Mouse (Mus musculus): ENCODE results near the gene Tmem260.

The Tmem260 gene

DNA sequence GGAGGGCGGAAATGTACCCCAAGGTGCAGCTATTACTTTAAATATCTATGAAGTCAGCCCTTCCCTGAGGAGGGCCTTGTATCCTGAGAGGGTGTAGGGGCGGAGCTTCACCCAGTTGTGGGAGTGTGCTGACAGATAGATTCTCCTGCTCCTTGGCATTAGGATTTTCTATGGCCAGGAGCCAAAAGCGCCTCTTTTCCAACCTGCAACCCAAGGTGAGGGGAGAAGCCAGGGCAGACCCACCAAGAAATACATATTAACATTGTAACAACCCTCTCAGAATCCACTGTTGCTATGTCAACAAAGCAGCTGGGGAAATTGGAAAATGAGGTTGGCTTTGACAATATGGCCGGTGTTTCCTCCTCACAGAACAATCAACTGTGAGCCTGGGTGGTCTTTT is 107.3 kb downstream of the Tmem260 start:
- peak; percentile 50 for DNase-seq (ENCODE audit: low read depth, low spot score)

DNA sequence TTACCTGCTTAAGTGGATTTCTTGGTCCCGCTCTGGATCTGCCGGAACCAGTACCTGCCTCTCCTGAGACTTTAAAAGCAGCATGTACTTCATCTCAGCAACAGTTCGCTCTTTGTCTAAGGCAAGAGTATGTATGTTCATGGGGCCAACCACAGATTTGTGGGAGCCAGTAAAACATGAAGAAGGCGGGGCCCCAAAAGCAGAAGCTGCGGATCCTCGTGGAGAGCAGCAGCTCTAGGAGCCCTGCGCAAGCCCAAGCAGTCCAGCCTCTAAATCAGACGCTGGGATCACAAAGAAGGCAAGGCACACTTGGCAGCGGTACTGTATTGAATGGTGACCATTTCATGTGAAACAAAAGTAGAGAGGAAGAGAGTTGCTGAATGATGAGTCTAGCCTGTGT is 107.8 kb downstream of the Tmem260 start:
- no peak for DNase-seq (ENCODE audit: low read depth, low spot score)

DNA sequence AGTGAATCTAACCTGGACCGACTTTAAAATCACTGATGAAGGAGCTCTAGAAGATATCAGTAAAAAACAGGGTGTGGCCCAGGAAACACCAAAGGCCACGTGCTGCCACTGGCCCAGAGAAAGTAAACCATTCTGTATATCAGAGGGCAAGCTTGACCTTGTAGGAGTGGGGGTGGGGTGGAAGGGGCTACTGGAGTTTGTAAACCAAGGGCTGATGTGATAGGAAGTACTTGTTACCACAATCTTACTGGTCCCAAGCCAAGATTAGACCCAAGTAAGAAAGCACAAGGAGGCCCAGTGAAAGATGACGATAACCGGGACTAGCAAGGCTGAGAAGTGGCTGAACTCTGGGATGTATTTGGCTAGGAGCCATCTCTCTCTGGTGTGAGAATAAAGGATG is 113.1 kb downstream of the Tmem260 start:
- no peak for DNase-seq (ENCODE audit: low read depth, low spot score)

DNA sequence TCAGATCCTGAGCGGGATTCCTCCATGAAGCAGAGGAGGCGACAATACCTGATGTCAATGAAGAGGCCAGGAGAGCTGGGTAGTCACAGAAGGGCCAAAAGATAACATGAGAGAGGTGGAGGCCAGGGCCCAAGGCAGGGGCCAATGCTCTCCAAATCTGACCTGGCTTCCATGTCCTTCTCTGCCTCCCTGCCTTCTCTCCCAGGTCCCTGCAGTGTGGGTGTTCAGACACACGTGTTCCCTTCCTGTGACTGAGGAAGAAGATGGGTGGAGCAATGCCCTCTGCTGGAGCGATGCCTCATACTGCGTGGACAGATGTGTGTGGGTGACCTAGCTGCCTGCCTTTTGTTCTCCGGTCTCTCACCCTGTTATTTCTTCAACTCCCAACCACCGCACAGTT is 113.8 kb downstream of the Tmem260 start:
- no peak for DNase-seq (ENCODE audit: low read depth, low spot score)

DNA sequence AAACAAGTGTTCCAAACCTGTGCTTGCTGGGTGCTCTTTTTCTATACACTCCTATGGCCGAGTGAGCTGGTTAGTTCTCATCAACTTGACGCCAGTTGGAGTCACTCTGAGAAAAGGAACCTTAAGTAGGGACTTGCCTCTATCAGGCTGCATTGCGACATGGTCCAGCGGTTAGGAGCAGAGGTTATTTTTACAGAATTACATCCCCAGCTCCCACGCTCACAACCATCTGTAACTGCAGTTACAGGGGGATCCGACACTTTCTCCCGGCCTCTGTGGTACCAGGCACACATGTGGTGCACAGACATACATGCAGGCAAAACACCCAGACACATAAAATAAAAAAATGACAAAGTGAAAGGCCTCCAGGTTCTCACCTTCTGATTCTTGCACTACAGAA is 120.7 kb downstream of the Tmem260 start:
- DNase-seq (ENCODE audit: low read depth, low spot score) = no peak

All from R1 (cell line).